Mouse (Mus musculus) right cerebral cortex, adult 18-20 months (tissue): ENCODE results near the gene Rassf1.
A peak's percentile ranks its signal among the peaks of the same experiment; 100 is the strongest.

ENCODE experiments used
- DNase-seq: peaks from one replicate; pipeline ENCODE4 v3.0.0; 2022; ENCODE audit warnings: mixed read lengths

Rassf1 gene

DNA sequence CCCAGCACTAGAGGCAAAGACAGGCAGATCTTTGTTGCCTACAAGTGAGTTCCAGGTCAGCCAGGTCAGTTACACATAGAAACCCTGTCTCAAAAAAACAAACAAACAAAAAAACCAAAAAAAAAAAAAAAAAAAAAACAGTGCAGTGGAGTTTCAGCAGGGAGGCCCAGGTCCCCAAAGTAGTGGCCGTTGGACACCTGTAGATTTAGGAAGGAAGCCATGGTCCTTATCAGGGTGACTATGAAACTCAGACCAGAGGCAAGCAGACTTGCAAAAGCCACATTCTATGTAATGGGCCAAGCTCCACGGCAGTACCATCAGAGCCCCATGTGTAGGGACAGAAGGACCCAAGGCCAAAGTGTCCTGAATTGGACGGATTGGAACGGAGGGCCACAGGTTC is 30.2 kb downstream of the Rassf1 start:
- no peak for DNase-seq

GRCm38 (mm10) chr9:107582509-107583062 is 31.2 kb downstream of the Rassf1 start:
- DNase-seq, result no peak

GRCm38 (mm10) chr9:107583174-107583573 is 31.8 kb downstream of the Rassf1 start:
- DNase-seq, result no peak

- no peak for DNase-seq
Measured at GRCm38 (mm10) chr9:107586504-107586903, 35.1 kb downstream of the Rassf1 start.

- peak; percentile 100 for DNase-seq
Measured at GRCm38 (mm10) chr9:107586974-107587832, 35.8 kb downstream of the Rassf1 start, which contains the start of gene Ifrd2. TSS of gene Ifrd2 (plus strand) at chr9:107587642.

DNA sequence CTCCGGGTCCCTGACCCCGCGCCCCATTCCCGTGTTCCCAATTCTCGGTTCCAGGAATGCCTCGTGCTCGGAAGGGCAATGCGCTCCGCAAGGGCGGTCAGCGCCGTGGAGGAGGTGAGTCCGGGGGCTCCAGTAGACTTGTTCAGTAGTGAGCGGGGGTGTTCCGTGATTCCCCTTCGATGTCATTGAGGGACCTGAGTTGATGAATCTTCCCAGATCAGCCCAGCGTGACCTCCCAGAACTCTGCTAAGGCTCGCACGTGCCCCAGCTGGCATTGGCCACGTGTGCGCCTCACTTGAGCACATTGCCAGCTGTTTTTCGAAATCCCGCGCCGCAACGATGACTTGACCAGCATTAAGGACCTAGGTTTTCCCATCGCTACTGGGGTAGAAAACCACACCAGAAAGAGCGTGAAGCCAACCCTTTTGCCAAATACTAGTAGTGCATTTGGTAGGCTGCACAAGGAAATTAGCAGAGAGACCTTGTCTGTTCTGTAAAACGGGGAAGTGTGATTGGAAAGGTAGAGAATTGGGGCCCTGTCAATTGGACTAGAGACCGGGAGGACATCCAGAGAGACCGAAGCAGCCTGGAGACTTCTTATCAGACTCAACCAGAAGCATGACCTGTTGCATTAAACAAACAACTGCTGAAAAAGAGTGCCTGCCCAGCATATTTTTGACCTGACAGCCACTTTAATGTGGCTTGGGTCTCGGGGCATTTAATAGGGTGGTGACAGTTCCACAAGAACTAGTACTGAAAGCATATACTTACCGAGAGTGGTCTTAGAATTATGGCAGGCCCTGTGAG is 36.7 kb downstream of the Rassf1 start:
- DNase-seq, result no peak

- DNase-seq, result no peak
Measured at GRCm38 (mm10) chr9:107590058-107590772, 38.9 kb downstream of the Rassf1 start.

- DNase-seq, result no peak
Measured at GRCm38 (mm10) chr9:107590773-107591060, 39.4 kb downstream of the Rassf1 start.

GRCm38 (mm10) chr9:107593101-107593976 is 42.0 kb downstream of the Rassf1 start:
- no peak for DNase-seq

- DNase-seq, result no peak
Measured at GRCm38 (mm10) chr9:107594281-107595062, 43.1 kb downstream of the Rassf1 start.

- DNase-seq, result no peak
Measured at GRCm38 (mm10) chr9:107596619-107597569, 45.5 kb downstream of the Rassf1 start.

DNA sequence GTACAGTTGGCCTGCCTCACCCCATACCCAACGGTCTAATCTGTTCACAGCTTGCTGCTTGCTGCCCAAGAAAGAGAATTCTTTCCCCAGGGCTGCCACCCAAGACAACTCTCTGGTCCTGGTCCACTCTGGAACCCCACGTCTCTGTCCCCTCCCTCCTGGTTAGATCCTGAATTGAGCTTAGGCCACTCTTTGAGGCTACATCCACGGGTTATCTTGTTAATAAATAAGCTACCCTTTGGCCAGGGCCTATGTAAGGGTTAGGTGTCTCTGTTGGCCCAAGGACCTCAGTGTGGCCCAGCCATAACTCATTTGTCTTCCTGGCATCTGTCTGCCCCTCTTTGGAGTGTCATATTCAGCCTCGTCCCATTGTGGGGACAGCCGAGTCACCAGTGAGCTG is 47.0 kb downstream of the Rassf1 start:
- DNase-seq, result no peak

GRCm38 (mm10) chr9:107599433-107599832 is 48.1 kb downstream of the Rassf1 start:
- DNase-seq, result no peak

GRCm38 (mm10) chr9:107599842-107600241 is 48.5 kb downstream of the Rassf1 start:
- DNase-seq, result peak; percentile 41

GRCm38 (mm10) chr9:107600745-107601144 is 49.4 kb downstream of the Rassf1 start:
- DNase-seq, result no peak

- DNase-seq, result no peak
Measured at GRCm38 (mm10) chr9:107601275-107601674, 49.9 kb downstream of the Rassf1 start.

DNA sequence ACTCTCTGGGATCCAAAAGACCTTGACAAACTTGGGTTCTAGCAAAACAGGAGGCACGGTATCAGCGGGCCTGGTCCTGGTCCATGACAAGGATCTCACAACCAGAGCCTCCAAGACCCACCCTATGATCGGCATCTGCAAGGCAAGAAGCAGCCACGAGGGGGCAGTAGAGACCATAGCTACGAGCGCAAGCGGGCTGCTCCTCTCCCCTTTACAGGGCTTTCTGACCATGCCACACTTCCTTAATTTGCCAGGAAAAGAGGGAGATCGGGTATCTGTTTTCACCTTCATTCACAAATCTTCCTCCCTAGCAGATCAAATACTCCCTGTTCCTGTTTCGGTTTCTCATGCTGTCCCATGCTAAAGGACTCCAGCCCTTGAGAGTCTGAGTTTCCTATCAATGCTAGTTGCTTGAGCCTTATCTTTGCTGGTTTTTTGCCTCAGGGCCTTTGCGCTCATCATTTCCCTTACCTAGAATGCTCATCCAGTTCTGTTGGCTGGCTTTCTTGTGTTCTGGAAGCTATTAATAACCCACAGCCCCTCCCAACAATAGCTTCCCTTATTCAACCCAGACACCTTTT is 50.8 kb downstream of the Rassf1 start:
- peak; percentile 84 for DNase-seq

GRCm38 (mm10) chr9:107603251-107603650 is 51.9 kb downstream of the Rassf1 start:
- DNase-seq, result no peak

GRCm38 (mm10) chr9:107605041-107605661 is 53.8 kb downstream of the Rassf1 start:
- no peak for DNase-seq
